Mouse (Mus musculus) NIH3T3 (cell line): ENCODE measurements around the gene Hapln2.

ENCODE experiments used
- DNase-seq: peaks from one replicate; pipeline ENCODE4 v3.0.0-alpha.2; 2012; ENCODE audit warnings: low read depth

Gene Hapln2

GRCm38 (mm10) chr3:87981894-87982835 is 45.2 kb downstream of the Hapln2 start:
- DNase-seq: no peak

- DNase-seq: no peak
Observed at GRCm38 (mm10) chr3:87981214-87981760, 46.1 kb downstream of the Hapln2 start.

GRCm38 (mm10) chr3:87980728-87981127 is 46.7 kb downstream of the Hapln2 start:
- no peak for DNase-seq

- DNase-seq: no peak
Observed at GRCm38 (mm10) chr3:87980085-87980484, 47.3 kb downstream of the Hapln2 start.

GRCm38 (mm10) chr3:87979493-87979892 is 47.9 kb downstream of the Hapln2 start:
- DNase-seq: no peak

- DNase-seq: no peak
Observed at GRCm38 (mm10) chr3:87974381-87974987, 52.9 kb downstream of the Hapln2 start.

GRCm38 (mm10) chr3:87973593-87974380 is 53.6 kb downstream of the Hapln2 start:
- DNase-seq: no peak

- no peak for DNase-seq
Observed at GRCm38 (mm10) chr3:87972776-87973175, 54.6 kb downstream of the Hapln2 start.

GRCm38 (mm10) chr3:87972203-87972664 is 55.1 kb downstream of the Hapln2 start:
- DNase-seq: no peak
